Mouse (Mus musculus) cortical plate, adult 2 months (tissue): ENCODE results near the gene Med25.
A peak's percentile ranks its signal among the peaks of the same experiment; 100 is the strongest.

Source experiments
- CTCF ChIP-seq: fragments of 200-500 bp; IDR thresholded peaks from 2 replicates; pipeline ENCODE4 v1.5.1; 2011; ENCODE audit warnings: mild to moderate bottlenecking, control low read depth, low read length; ENCODE audit not compliant: insufficient read depth; ENCODE audit errors: extremely low read depth
- POLR2A ChIP-seq: fragments of 200-500 bp; IDR thresholded peaks from 2 replicates; pipeline ENCODE4 v1.6.1; 2011; ENCODE audit warnings: mild to moderate bottlenecking, low read length, control low read depth; ENCODE audit not compliant: insufficient read depth; ENCODE audit errors: extremely low read depth

- peak; percentile 81; the same call in 1 of the 2 replicates for TF ChIP-seq POLR2A
- peak; percentile 42 for TF ChIP-seq CTCF
These were observed 3.3 kb upstream of the Med25 start, which contains the start of gene Fuz for GRCm38 (mm10) chr7:44895593-44896434.
